Mouse (Mus musculus): ENCODE measurements around the gene Gfy.

Gfy gene

GRCm38 (mm10) chr7:45198961-45199360, 19.6 kb upstream of the Gfy start:
- ChIA-PET CTCF (interaction anchor here (0.5 to 3.2 kb wide), 41 partner anchors 8 to 236 kb away, joined by 3 to 37 read pairs (median 4); partner anchors contain the start of genes Flt3l (in 1 of the 4), Gm45713 (in 1 of the 4), Gys1 (in 1 of the 4) and Rras (in 1 of the 4)), POLR2A (interaction anchor here (0.5 to 2.4 kb wide), 30 partner anchors 9 to 561 kb away, joined by 3 to 13 read pairs (median 3); partner anchors contain the start of genes Aldh16a1 (in 2 of the 4), Pih1d1 (in 2 of the 4), Cd37 (in 1 of the 4) and Rcn3 (in 1 of the 4))

GRCm38 (mm10) chr7:45198435-45198834, 19.1 kb upstream of the Gfy start:
- ChIA-PET POLR2A (interaction anchor here (0.6 to 2.4 kb wide), 26 partner anchors 9 to 193 kb away, joined by 3 to 13 read pairs (median 4); partner anchors contain the start of genes Aldh16a1 (in 2 of the 4), Pih1d1 (in 2 of the 4), Cd37 (in 1 of the 4) and Rcn3 (in 1 of the 4)), CTCF (interaction anchor here (0.5 to 3.2 kb wide), 42 partner anchors 8 to 236 kb away, joined by 3 to 37 read pairs (median 4); partner anchors contain the start of genes Flt3l (in 1 of the 4), Gm45713 (in 1 of the 4), Gys1 (in 1 of the 4) and Rras (in 1 of the 4))

GRCm38 (mm10) chr7:45196994-45197393, 17.6 kb upstream of the Gfy start:
- ChIA-PET POLR2A (interaction anchor here in 1 of 4 experiments (0.7 to 1.8 kb wide), 5 partner anchors 12 to 381 kb away, joined by 3 to 4 read pairs (median 3); partner anchors contain the start of genes Il4i1, Nup62 and Slc6a16), CTCF (interaction anchor here in 3 of 4 experiments (0.6 to 3.2 kb wide), 9 partner anchors 15 to 238 kb away, joined by 3 to 37 read pairs (median 6); partner anchors contain the start of genes Slc17a7 (in 2 of the 3) and Gys1 (in 1 of the 3))

GRCm38 (mm10) chr7:45196176-45196535, 16.8 kb upstream of the Gfy start:
- ChIA-PET CTCF (no interaction called here), POLR2A (interaction anchor here in 3 of 4 experiments (0.5 to 1.4 kb wide), 5 partner anchors 8 to 45 kb away, joined by 3 to 6 read pairs (median 4); partner anchors contain the start of genes Ccdc155 (in 1 of the 3) and Slc6a16 (in 1 of the 3))

GRCm38 (mm10) chr7:45195341-45196175, 16.2 kb upstream of the Gfy start:
- CTCF ChIA-PET: interaction anchor here in 1 of 4 experiments (0.7 to 1.8 kb wide), 2 partner anchors 21 to 33 kb away, joined by 3 to 5 read pairs; no protein-coding TSS in a partner anchor
- POLR2A ChIA-PET: interaction anchor here in 3 of 4 experiments (0.5 to 1.7 kb wide), 9 partner anchors 8 to 106 kb away, joined by 3 to 7 read pairs (median 4); partner anchors contain the start of gene Ccdc155 (in 1 of the 3)

GRCm38 (mm10) chr7:45193871-45194785, 14.8 kb upstream of the Gfy start:
- CTCF ChIA-PET: interaction anchor here in 3 of 4 experiments (0.6 to 3.5 kb wide), 13 partner anchors 10 to 115 kb away, joined by 3 to 15 read pairs (median 4); partner anchors contain the start of genes Ccdc155 (in 1 of the 3), Flt3l (in 1 of the 3) and Gm45713 (in 1 of the 3)
- POLR2A ChIA-PET: interaction anchor here in 3 of 4 experiments (0.6 to 1.7 kb wide), 15 partner anchors 8 to 175 kb away, joined by 3 to 13 read pairs (median 3); partner anchors contain the start of genes Ccdc155 (in 2 of the 3), Rps11 (in 1 of the 3) and Tead2 (in 1 of the 3)

- ChIA-PET POLR2A (interaction anchor here in 3 of 4 experiments (0.7 to 2.4 kb wide), 12 partner anchors 8 to 147 kb away, joined by 3 to 12 read pairs (median 4); partner anchors contain the start of genes Ccdc155 (in 2 of the 3) and Rps11 (in 1 of the 3)), CTCF (interaction anchor here in 3 of 4 experiments (0.6 to 3.5 kb wide), 12 partner anchors 11 to 107 kb away, joined by 3 to 15 read pairs (median 4); partner anchors contain the start of genes Ccdc155 (in 1 of the 3), Flt3l (in 1 of the 3) and Gm45713 (in 1 of the 3))
Measured at GRCm38 (mm10) chr7:45193406-45193805, 14.0 kb upstream of the Gfy start.

- CTCF ChIA-PET: interaction anchor here (0.6 to 3.5 kb wide), 11 partner anchors 10 to 95 kb away, joined by 3 to 15 read pairs (median 4); partner anchors contain the start of genes Flt3l (in 1 of the 4) and Gm45713 (in 1 of the 4)
- POLR2A ChIA-PET: interaction anchor here in 3 of 4 experiments (1.0 to 2.4 kb wide), 11 partner anchors 10 to 124 kb away, joined by 3 to 12 read pairs (median 4); partner anchors contain the start of genes Ccdc155 (in 2 of the 3), Slc17a7 (in 1 of the 3) and Slc6a21 (in 1 of the 3)
Measured at GRCm38 (mm10) chr7:45192585-45193310, 13.4 kb upstream of the Gfy start.

- ChIA-PET CTCF (interaction anchor here in 3 of 4 experiments (0.6 to 3.5 kb wide), 6 partner anchors 10 to 55 kb away, joined by 3 to 15 read pairs (median 9); no protein-coding TSS in a partner anchor), POLR2A (interaction anchor here in 3 of 4 experiments (0.5 to 2.4 kb wide), 12 partner anchors 9 to 226 kb away, joined by 3 to 12 read pairs (median 4); partner anchors contain the start of genes Ccdc155 (in 1 of the 3), Prmt1 (in 1 of the 3), Slc17a7 (in 1 of the 3) and Tead2 (in 1 of the 3))
Measured at GRCm38 (mm10) chr7:45191803-45192363, 12.5 kb upstream of the Gfy start.

- ChIA-PET CTCF (interaction anchor here in 2 of 4 experiments (1.8 to 3.5 kb wide), 3 partner anchors 9 to 29 kb away, joined by 8 to 14 read pairs (median 10); no protein-coding TSS in a partner anchor), POLR2A (interaction anchor here in 2 of 4 experiments (0.5 to 2.4 kb wide), 8 partner anchors 9 to 227 kb away, joined by 3 to 12 read pairs (median 3); partner anchors contain the start of genes Prmt1 (in 1 of the 2) and Tead2 (in 1 of the 2))
Measured at GRCm38 (mm10) chr7:45191161-45191560, 11.8 kb upstream of the Gfy start.

GRCm38 (mm10) chr7:45190186-45190585, 10.8 kb upstream of the Gfy start:
- ChIA-PET POLR2A (interaction anchor here (0.5 to 2.8 kb wide), 13 partner anchors 9 to 174 kb away, joined by 3 to 10 read pairs (median 3); partner anchors contain the start of genes Aldh16a1 (in 1 of the 4), Ccdc155 (in 1 of the 4) and Scaf1 (in 1 of the 4)), CTCF (interaction anchor here in 2 of 4 experiments (0.8 to 3.3 kb wide), 3 partner anchors 8 to 28 kb away, joined by 3 to 10 read pairs (median 6); no protein-coding TSS in a partner anchor)

- CTCF ChIA-PET: interaction anchor here in 2 of 4 experiments (0.8 to 3.3 kb wide), 4 partner anchors 9 to 27 kb away, joined by 3 to 10 read pairs (median 6); no protein-coding TSS in a partner anchor
- POLR2A ChIA-PET: interaction anchor here in 3 of 4 experiments (0.5 to 2.8 kb wide), 12 partner anchors 10 to 277 kb away, joined by 3 to 10 read pairs (median 3); partner anchors contain the start of genes Aldh16a1 (in 1 of the 3), Ccdc155 (in 1 of the 3) and Scaf1 (in 1 of the 3)
Measured at GRCm38 (mm10) chr7:45189600-45189999, 10.2 kb upstream of the Gfy start.

- ChIA-PET CTCF (interaction anchor here in 3 of 4 experiments (0.9 to 1.9 kb wide), 5 partner anchors 13 to 15 kb away, joined by 3 to 6 read pairs (median 4); no protein-coding TSS in a partner anchor), POLR2A (interaction anchor here in 3 of 4 experiments (1.1 to 2.4 kb wide), 6 partner anchors 8 to 22 kb away, joined by 3 to 10 read pairs (median 4); partner anchors contain the start of gene Ccdc155 (in 1 of the 3))
Measured at GRCm38 (mm10) chr7:45185921-45186320, 6.6 kb upstream of the Gfy start.

- ChIA-PET POLR2A (interaction anchor here in 2 of 4 experiments (0.9 to 2.7 kb wide), 5 partner anchors 8 to 53 kb away, joined by 3 to 7 read pairs (median 4); no protein-coding TSS in a partner anchor), CTCF (interaction anchor here in 3 of 4 experiments (0.6 to 1.1 kb wide), 5 partner anchors 15 to 251 kb away, joined by 3 read pairs; partner anchors contain the start of gene Gys1 (in 1 of the 3))
Measured at GRCm38 (mm10) chr7:45183672-45184071, 4.3 kb upstream of the Gfy start.
